Mouse (Mus musculus) skeletal muscle tissue, adult 2 months (tissue): ENCODE measurements around the gene Ilf3.

Source experiments
- DNase-seq: peaks from one replicate; pipeline ENCODE4 v3.0.0-alpha.2; 2012; ENCODE audit warnings: low read depth, low spot score

Ilf3 gene

GRCm38 (mm10) chr9:21437577-21437976, 69.9 kb downstream of the Ilf3 start:
- no peak for DNase-seq

GRCm38 (mm10) chr9:21438219-21438618, 70.5 kb downstream of the Ilf3 start:
- peak; percentile 53 for DNase-seq

- DNase-seq, result no peak
Observed at GRCm38 (mm10) chr9:21439456-21439855, 71.8 kb downstream of the Ilf3 start.

GRCm38 (mm10) chr9:21439914-21440313, 72.2 kb downstream of the Ilf3 start:
- no peak for DNase-seq

- DNase-seq, result no peak
Observed at GRCm38 (mm10) chr9:21440387-21440786, 72.7 kb downstream of the Ilf3 start.

GRCm38 (mm10) chr9:21443853-21444252, 76.2 kb downstream of the Ilf3 start:
- DNase-seq, result no peak

GRCm38 (mm10) chr9:21444574-21444973, 76.9 kb downstream of the Ilf3 start:
- no peak for DNase-seq

DNA sequence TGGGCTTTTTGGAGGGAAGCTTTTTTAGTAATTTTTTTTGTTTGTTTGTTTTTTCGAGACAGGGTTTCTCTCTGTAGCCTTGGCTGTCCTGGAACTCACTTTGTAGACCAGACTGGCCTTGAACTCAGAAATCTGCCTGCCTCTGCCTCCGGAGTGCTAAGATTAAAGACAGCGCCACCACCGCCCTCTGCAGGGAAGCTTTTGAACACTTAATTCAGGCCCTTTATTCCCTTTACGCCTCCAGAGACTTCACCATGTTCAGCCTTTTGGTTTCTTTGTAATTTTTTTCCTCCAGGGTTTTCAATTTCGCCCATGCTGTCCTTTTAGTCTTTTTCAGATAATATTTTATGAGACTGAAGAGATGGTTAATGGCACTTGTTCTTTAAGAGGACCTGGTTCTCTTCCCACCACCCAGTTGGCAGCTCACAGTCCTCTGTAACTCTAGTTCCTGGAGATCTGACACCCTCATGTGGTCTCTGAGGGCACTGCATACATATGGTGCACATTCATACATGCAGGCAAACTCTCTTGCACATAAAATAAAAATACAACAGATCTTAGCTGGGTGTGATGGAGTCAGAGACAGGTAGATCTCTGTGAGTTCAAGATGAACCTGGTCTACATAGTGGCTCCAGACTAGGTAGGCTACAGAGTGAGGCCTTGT, 77.5 kb downstream of the Ilf3 start:
- DNase-seq, result no peak

DNA sequence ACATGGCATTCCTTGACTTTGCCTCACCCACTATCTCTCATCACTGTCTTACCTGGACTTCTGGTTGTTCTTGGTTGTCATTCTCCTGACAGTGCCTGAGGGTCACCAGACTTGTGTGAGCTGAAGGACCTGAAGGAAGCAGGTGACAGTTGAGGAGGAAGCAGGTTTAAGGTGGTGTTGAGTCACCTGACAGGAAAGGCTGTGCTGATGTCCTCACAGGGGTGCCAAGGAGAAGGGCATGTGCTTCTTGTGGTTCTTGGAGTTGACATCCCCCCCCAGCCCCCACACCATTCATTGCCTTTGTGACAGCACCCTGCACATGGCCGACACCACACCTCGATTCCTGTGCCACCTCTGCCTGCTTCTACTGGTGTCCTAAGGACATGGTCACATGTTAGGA, 80.1 kb downstream of the Ilf3 start:
- no peak for DNase-seq

DNA sequence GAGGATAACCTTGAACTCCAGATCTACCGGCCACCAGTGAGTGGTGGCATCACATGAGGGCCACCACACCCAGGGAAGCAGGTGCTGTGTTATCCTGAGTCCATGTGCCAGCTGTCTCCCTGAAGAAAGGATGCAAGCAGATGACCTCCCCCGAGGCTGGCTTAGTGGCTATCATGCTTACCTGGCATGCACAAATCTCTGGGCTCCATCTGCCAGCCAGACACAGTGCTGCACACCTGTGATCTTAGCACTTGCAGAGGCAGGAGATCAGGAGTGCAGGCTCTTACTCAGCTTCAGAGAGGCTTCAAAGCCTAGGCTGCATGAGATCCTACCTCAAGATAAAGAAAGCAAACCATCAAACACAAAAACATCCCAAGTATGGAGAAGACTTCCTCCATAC, 82.0 kb downstream of the Ilf3 start:
- no peak for DNase-seq

GRCm38 (mm10) chr9:21450270-21450669, 82.6 kb downstream of the Ilf3 start:
- DNase-seq, result no peak

DNA sequence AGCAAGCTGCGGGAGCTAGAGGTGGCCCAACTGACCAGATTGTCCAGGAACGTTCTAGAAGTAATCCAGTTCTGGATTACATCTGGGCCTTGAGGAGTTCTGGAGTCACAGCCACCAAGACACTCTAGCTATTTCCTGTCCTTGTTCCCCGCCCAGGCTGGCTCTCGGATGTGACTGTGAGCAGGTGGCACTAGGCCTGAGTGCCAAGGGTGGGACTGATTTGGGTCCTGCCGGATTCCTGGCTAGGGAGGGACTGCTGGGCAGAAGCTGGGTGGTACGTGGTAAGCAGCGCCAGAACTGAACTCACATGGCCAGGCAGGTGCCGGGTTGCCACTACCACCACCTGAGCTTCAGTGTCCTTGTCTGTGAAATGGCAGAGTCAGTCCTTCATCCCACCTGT, 83.7 kb downstream of the Ilf3 start:
- DNase-seq, result no peak

GRCm38 (mm10) chr9:21451870-21452269, 84.2 kb downstream of the Ilf3 start:
- peak; percentile 68 for DNase-seq

DNA sequence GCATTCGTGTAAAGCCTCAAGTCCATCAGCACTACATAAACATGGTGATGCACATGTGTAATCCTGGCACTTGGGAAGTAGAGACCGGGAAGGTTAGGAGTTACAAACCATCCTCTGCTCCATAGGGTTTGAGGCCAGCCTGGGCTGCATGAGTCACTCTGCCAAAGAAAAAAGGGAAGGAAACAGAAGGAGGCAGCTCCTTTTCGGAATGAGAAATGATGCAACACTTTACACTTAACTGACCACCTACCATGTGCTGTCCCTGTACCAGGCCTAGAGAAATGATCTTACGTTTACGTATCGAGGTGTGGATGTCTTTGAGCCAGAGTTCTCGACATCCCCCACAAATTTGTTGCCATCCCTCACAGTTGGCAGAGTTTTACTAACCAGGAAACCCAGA, 85.3 kb downstream of the Ilf3 start:
- DNase-seq, result no peak

- DNase-seq, result no peak
Observed at GRCm38 (mm10) chr9:21453459-21453858, 85.8 kb downstream of the Ilf3 start.

GRCm38 (mm10) chr9:21454556-21454955, 86.9 kb downstream of the Ilf3 start:
- DNase-seq, result no peak
